Mouse (Mus musculus): ENCODE results near the gene Ccl17.
"Not testable (repeated sequence)": the region's sequence is repeated elsewhere in the genome, so short reads cannot be mapped to it uniquely, and the experiment has no call there.

The Ccl17 gene

DNA sequence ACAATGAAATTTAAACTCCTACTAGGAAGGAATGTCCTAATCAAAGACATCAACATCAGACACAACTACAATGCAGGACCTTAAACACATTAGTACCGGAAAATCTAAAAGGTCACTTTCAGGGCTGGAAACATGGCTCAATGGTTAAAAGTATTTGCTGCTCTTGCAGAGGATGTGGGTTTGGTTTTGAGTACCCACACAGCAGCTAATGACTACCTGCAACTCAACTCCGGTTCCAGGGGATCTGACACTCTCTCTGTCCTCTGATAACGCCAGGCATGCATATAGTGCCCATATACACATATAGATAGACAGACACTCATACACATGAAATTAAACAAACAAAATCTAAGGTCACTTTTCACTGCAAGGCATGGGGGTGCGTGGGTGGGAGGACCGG, 16.0 kb downstream of the Ccl17 start:
- DNase-seq (ENCODE audit: low spot score in 2 of 2) = no peak

DNA sequence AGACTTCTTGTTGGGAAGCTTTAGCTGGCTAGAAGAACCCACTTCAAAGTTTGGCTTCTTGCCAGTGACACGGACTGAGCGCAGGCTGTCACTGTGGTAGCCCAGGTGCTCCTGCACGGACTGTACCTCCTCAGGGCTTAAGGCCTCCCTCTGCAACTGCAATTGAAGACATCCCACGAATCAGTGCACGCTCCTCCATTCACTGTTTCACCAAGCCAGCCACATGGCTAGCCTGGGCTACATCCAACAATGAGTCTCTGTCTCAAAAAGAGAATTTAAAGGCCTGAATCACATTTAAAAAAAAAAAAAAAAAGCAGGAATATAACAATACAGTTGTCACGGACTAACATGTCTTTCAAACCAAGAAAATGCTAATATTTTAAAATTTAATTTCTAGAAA, 18.0 kb downstream of the Ccl17 start:
- no peak for DNase-seq (ENCODE audit: low spot score in 2 of 2)

DNA sequence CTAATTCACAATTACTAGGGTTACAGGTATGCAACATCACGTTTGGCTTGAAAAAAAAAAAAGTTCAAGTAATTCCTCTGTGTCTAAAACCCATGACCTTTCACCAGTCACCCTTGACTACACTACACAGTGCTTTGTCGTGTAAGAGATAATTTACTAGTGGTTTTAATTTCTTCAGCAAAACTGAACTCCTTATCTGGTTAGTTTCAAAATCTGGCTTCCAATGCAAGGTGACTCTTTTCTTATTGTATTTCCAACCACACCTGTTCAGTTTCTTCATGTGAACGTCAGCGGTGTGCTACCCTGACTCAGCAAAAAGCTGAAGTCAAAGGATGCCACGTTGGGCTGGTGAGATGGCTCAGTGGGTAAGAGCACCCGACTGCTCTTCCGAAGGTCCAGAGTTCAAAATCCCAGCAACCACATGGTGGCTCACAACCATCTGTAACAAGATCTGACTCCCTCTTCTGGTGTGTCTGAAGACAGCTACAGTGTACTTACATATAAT, 23.7 kb downstream of the Ccl17 start:
- not testable (repeated sequence) for DNase-seq (ENCODE audit: low spot score in 2 of 2)

DNA sequence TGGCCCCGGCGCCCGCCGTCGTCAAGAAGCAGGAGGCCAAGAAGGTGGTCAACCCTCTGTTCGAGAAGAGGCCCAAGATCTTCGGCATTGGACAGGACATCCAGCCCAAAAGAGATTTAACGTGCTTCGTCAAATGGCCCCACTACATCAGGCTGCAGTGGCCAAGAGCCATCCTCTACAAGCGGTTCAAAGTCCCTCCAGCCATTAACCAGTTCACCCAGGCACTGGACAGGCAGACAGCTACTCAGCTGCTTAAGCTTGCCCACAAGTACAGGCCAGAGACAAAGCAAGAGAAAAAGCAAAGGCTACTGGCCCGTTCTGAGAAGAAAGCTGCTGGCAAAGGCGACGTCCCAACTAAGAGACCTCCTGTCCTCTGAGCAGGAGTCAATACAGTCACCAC, 25.5 kb downstream of the Ccl17 start:
- DNase-seq (ENCODE audit: low spot score in 2 of 2) = not testable (repeated sequence)

DNA sequence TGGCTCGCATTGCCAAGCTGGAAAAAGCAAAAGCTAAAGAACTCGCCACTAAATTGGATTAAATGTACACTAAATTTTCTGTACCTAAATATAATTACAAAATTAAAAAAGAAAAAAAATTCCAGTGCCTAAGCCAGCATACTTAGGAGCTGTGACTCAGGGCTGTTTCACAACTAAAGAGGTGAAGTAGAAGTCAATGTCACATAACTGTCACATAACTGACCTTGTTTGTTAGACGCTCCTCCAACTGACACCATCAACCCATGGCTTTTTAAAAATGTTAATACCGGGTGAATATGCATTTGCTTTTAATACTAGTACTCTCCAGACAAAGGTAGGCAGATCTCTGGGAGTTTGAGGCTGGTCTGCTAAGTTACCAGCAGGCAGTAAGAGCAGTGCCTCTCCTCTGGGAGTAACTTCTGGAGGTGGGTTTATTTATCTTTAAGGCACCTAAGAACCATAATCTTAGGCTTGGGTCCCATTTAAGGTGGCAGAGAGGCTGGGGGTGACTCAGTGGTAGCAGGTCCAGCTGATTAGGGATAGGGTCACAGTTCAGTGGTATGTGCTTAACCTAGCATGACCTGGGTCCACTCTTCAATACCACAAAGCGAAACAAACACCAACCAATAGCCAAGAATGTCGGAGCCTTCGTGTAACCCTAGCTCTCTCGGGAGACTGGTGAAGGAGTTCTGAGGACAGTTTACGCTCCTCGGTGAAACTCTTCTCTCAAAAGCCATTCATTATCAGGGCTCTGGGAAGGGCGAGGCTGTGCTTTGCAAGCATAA, 26.4 kb downstream of the Ccl17 start:
- no peak for DNase-seq (ENCODE audit: low spot score in 2 of 2)

DNA sequence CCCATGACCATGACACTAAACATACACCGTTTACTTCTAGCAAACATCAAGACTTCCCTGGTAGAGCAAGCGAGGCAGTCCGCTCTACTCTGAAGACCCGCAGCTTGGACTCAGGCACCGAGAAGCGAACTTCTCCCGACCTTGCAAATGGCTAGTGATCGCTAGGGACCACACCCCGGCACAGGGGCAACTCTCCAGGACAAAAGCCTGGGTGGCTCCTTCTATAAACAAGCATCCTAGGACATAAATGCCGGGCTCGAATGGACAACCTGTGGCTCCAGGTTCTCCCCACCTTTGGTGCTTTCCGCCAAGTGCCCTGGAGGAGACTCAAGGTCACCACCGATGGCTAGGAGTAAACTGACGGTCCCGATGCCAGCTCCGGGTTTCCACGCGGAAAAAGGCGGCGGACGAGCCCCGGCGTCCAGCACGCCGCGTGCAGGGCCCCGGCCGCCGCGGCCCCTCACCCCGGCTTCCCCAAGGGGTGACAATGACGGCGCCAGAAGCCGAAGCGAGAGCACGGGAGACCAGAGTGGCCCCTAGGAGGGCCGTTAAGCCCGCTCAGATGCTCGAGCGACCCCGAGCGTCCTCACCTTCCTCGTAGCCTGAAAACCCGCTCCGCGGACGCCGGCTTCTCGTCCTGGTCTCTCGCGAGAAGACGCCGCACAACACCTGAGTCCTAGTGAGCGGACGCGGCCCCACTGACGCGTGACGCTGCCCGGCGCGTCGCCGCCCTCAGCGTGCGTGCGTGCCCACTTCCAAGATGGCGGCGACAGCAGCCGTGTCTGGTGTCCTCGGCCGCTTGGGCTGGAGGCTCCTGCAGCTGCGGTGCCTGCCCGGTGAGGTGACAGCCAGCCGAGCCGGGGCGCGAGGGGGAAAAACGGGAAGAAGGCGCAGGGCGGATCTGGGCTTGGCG, 27.7 kb downstream of the Ccl17 start, which contains the start of the genes Coq9 and Ciapin1:
Gene Coq9 (plus strand): TSS at position 660 of the 913 bp plus-strand sequence.
Gene Ciapin1 (minus strand): TSS at position 697 of the 913 bp plus-strand sequence.
- peak; percentile 95 for DNase-seq (ENCODE audit: low spot score in 2 of 2)

DNA sequence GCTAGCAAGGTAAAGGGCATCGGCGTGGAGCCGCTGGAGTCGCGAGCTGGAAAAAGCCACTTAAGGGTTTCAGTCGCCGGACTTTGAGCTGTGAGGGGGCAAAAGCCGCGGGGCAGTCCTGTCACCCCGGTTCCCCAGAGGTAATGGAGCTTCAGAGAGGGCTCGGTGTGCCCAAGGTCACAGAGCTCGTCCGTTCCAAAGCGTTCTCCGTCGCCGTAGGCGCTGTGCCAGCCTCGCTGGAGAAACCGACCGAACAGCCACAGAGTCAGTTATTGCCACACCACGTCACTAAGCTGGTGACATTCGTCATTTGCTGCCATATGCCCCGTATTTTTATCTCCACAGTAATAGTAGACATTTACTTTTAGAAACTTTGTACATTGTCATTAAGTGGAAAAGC, 28.3 kb downstream of the Ccl17 start:
- peak in 1 of 2 experiments; percentile 38 for DNase-seq (ENCODE audit: low spot score in 2 of 2)

DNA sequence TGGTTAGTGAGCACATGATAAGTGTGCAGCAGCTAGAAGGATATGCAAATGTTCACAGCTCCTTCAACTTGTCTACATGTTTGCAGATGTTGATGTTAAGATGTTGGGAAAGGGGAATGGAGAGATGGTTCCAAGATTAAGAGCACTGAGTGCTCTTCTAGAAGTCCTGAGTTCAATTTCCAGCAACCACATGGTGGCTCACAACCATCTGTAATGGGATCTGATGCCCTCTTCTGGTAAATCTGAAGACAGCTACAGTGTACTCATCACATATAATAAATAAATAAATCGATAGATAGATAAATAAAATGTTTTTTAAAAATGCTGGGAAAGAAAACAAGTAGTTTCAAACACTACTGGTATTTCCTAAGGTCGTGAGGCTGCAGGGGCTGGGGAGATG, 30.9 kb downstream of the Ccl17 start:
- DNase-seq (ENCODE audit: low spot score in 2 of 2) = no peak

DNA sequence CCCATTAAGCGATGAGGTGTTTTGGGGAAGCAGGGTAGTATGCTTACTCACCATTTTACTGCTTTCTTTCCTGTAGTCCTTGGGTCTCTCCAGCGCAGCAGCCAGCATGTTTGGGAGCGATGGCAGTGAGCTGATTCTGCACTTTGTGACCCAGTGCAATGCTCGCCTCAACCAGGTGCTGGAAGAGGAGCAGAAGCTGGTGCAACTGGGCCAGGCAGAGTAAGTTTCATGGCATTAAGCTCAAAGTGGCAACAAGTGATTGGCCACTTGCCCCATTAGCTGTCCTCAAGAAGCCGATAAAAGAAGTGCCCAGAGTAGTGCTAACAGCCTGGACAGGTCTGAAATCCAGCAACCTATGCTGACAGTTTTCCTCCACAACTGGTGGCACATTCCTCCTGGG, 39.8 kb downstream of the Ccl17 start:
- no peak for DNase-seq (ENCODE audit: low spot score in 2 of 2)

DNA sequence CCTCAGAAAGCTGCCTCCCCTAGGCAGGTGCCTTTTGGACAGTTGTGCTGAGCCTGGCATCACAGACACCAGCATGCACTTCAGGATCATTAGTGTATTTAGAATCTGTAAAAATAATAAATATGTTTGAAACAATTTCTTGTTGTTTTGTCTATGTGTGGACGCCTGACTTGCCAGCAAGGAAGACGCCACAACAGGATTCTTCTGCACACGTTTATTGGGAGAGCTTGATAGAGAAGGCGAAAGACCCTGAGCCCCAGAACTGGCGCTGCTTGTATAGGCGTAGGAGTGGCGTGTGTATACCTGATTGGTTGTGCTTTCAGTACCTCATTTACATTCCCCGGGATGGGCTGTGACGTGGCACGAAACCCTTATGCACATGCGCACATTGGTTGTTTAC, 44.5 kb downstream of the Ccl17 start:
- not testable (repeated sequence) for DNase-seq (ENCODE audit: low spot score in 2 of 2)

DNA sequence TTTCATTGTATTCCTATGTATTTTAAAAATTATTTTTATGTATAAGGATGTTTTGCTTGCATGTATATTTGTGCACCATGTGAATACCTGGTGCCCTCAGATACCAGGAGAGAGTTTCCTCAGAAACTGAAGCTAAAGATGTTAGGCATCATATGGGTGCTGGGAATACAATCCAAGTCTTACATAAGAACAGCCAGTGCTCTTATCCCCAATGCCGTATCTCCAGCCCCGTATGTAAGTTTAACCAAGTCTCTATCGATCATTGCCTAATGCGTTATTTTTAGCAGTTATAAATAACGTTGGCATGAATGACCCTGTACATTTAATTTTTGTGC, 46.7 kb downstream of the Ccl17 start:
- DNase-seq (ENCODE audit: low spot score in 2 of 2) = no peak

DNA sequence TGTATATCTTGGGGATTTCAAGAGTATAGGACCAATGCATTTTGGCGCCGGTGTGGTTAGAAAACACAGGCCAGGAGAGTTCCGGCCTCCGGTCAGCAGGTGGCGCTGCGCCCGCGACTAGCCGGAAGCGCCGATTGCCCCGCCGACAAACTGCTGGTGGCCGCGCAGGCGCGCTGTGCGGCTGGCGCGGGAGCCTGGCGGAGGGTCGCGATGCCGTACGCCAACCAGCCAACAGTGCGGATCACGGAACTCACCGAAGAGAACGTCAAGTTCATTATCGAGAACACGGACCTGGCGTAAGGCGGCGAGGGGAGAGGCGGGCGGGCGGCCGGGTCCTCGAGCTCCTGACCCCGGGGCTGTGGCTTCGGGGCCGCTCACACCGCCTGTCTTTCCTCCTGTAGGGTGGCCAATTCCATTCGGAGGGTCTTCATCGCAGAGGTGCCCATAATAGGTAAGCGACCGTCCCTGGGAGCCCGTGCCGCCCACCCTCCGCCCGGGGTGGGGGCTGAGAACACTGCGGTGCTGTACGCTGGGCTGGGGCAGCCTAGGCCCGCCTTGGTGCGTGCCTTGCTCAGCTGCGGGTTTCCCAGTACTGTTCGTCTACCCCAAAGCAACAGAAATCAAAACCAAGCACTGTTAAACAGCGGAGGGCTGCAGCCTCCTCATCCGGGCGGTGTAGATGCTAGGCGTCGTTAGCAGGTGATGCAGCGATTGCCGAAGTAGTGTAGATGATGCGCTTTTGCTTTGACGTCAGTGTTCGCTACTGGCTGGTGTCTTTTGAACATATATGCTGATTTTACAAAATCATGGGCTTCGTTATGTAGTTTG, 47.3 kb downstream of the Ccl17 start, which contains the start of gene Polr2c:
Gene Polr2c (plus strand): TSS at position 105 of the 828 bp plus-strand sequence.
- peak; percentile 78 to 95 for DNase-seq (ENCODE audit: low spot score in 2 of 2)

DNA sequence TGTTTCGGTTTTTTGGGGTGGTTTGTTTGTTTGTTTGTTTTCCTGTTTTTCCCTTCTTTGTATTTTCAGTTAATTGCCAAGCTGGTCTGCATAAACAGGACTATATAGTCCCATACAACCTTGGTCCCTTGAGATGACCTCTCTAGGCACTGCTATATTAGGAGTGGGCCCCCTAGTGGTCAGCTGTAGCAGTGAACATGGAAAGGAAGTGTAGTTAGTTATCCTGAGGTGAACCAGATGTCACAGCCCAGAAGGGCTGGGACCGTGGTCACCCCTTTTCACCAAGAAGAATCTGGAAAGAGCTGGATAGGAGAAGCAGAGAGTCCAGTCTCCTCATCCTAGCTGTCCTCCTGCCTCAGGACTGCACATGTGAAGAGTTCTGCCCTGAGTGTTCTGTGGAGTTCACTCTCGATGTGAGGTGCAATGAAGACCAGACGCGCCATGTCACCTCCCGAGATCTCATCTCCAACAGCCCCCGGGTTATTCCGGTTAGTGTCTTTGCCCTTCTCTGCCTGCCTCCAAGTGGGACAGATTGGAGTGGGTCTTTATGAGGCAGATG, 51.2 kb downstream of the Ccl17 start:
- DNase-seq (ENCODE audit: low spot score in 2 of 2) = peak; percentile 33 to 70
